Mouse (Mus musculus): ENCODE data around the gene Dnpep. TPM values are rescaled to one million over a fixed set of nuclear protein-coding genes. Genes with fewer than 3 reads are reported as not detected.
A peak's percentile ranks its signal among the peaks of the same experiment; 100 is the strongest.

The Dnpep gene
- total RNA-seq (2015), result 26.2 and 32.0 TPM in 2 replicates
- total RNA-seq (2017), result 31.1 and 35.9 TPM in 2 replicates

DNA sequence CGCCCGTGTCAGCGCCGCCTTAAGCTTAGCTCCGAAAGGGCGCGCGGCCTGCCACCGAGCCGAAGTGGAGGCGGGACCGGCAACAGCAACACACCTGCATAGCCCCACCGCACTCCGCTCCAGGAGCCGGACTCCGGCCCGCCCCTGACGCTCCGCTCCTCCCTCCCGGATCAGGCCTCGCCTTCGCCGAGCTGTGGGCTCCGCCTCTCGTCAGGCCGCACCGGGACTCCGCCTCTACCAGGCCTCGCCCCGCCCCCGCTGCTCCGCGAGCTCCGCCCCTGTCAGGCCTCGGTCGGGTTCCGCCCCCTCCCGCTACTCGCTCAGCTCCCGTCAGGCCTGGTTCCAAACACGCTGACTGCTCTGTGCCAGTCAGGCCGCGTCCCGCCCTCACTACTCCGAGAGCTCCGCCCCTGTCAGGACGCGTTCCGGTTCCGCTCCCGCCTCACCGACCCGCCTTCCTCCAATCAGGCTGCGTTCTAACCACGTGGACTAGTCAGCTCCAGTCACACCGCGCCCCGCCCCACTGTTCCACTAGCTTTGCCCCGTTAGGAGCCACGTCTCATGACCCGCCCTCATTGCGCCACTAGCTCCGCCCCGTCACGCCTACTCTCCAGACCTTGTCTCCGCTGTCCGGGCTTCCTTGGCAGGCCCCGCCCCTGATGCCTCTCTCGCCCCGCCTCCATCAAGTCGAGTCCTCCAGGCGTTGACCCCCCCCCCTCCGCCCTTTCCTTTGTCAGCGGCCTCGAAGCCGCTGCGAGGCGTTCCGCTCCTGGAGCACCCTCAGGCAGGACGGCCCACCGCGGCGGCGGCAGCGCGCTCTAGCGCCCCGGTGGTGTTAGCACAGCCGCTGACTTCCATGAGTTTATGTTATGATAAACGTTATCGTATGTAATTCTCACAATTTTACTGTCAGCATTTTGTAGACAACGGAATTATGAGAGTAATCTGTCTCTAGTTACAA, at the start of gene Dnpep:
Gene Dnpep, minus strand, starts transcription at position 750 of the 961 bp plus-strand sequence.
- peak; percentile 86 for ATAC-seq (ENCODE audit: poor library complexity, severe bottlenecking)

DNA sequence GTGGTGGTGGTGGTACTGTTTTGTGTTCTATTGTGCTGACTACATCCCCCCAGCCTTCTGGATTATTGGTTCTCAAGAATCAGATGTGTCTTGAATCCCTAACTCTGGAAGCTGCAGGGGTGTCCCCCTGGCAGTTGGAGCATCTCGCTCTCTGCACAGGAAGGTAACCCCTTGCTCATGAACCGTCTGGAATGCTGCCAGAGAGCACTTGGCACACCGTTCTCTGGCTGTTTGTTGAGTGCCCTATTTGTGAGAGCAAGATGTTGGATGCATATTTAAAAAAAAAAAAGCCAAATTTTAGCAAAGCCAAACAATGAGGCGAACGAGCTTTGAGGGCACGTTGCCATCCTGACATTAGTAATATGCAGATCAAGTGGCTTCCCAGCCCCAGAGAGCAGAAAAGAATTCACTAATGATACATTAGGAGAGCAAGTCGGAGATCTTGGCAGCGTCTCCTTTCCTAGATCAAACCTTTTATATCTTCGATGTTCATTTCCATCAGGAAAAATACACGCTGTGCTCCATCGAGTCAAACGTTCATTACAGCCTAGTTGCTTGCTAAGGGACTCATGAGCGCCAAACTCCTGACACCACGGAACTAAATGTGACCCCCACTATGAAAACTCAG, 47.8 kb upstream of the Dnpep start:
- ATAC-seq (ENCODE audit: poor library complexity, severe bottlenecking), result no peak

DNA sequence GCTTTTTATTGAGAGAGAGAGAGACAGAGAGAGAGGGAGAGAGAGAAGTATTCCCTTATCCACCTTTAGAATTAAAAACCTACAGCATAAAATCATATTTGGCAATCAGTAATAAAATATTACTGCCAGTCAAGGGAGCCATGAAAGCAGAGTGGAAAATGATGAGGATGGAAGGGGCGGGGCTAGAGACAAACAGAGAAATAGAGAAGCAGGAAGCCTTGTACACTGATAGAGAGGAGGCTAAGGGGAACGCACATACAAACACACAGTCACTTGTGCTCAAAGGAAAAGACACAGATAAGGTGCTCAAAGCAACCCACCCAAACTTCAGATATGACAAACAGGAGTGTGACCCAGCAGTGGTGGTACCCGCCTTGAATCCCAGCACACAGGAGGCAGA, 46.1 kb upstream of the Dnpep start:
- no peak for ATAC-seq (ENCODE audit: poor library complexity, severe bottlenecking)

DNA sequence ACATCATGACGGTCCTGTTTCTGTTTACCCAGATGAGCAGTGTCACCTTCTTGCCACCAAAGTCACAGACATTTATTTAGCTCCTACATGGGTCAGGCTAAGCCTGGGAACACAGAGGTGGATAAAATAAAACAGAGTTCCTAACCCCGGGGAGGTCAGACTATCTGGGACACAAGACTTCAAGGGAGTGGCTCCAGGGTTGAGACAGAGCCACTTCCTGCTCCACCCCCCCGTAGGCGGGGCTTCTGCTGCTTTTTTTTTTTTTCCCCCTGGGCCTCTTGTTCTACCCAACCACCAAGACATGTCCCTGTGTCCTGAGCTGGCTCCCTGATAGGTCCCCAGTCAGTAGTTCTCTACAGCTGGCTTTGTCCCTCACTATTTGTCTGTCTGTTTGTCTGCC, 44.0 kb upstream of the Dnpep start:
- ATAC-seq (ENCODE audit: poor library complexity, severe bottlenecking), result no peak

DNA sequence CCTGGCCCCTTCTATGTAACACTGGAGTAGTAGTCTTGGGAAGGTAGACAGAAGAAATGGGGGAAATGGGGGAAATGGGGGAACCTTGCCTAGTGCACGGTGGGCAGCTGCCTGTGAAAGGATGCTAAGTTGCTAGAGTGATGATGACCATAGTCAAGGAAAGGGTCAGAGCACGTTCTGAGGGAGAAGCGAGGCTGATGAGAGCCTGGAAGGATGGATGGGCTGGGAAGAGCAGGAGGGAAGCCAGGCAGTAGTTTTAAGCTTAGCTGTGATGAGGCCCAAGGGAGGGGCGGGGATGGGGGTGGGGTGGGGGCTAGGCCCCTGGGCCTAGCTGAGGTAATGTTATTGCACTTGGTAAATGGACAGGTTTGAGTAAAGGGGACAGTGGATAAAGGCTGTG, 43.3 kb upstream of the Dnpep start:
- no peak for ATAC-seq (ENCODE audit: poor library complexity, severe bottlenecking)

DNA sequence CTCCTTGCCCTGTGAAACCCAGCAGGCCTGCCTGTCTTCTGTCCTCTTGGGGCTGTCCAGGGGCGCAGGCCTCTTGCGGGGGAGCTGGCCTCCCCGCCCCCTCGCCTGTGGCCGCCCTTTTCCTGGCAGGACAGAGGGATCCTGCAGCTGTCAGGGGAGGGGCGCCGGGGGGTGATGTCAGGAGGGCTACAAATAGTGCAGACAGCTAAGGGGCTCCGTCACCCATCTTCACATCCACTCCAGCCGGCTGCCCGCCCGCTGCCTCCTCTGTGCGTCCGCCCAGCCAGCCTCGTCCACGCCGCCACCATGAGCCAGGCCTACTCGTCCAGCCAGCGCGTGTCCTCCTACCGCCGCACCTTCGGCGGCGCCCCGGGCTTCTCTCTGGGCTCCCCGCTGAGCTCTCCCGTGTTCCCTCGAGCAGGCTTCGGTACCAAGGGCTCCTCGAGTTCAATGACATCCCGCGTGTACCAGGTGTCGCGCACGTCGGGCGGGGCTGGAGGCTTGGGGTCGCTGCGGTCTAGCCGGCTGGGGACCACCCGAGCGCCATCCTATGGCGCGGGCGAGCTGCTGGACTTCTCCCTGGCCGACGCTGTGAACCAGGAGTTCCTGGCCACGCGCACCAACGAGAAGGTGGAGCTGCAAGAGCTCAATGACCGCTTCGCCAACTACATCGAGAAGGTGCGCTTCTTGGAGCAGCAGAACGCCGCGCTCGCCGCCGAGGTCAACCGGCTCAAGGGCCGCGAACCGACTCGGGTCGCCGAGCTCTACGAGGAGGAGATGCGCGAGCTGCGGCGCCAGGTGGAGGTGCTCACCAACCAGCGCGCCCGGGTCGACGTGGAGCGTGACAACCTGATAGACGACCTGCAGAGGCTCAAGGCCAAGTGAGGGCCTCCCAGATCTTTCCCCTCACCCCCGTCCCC, 42.6 kb upstream of the Dnpep start, which contains the start of gene Des:
Gene Des, plus strand, starts transcription at position 218 of the 920 bp plus-strand sequence.
- ATAC-seq (ENCODE audit: poor library complexity, severe bottlenecking), result no peak

DNA sequence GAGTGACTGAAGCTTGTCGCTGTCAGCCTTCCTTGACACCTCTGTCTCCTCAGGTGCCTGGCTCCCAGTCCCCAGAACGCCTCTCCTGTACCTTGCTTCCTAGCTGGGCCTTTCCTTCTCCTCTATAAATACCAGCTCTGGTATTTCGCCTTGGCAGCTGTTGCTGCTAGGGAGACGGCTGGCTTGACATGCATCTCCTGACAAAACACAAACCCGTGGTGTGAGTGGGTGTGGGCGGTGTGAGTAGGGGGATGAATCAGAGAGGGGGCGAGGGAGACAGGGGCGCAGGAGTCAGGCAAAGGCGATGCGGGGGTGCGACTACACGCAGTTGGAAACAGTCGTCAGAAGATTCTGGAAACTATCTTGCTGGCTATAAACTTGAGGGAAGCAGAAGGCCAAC, 41.6 kb upstream of the Dnpep start:
- ATAC-seq (ENCODE audit: poor library complexity, severe bottlenecking), result no peak

DNA sequence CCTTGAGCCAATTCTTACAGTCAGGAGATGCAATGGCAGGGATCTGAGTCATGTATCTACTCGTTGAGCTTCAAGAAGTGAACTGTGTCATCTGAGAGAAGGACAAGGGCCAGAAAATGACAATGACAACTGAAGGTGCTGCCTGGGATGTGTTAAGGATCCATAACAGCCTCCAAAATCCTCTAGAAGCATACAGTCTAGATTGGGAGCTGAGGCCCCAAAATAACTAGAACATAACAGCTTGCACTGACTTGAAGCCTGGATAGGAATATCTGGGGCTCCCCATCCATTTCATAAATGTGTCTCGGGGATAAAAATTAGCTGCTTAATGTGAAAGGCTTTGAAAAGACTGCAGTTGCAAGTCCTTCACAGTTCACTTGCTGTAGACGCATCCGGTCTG, 40.2 kb upstream of the Dnpep start:
- ATAC-seq (ENCODE audit: poor library complexity, severe bottlenecking), result no peak

DNA sequence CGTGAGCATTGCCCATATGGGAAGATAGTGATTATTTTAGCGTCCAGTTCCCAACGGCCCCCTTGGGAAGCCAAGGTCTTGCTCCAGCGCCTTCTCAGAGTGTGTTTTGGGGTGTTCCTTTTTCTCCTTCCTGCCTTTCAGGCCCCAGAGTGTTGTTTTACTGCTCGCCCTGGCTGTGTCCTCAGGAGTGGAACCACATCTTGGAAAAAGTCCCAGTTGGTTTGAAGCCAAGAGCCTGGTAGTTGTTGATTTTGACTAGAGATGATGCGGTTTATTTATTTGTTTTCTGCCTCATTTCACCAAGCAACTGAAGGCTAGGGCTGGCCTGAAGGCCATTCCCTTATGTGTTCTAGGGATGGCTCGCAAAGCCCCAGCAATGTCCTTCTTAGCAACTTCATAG, 39.5 kb upstream of the Dnpep start:
- no peak for ATAC-seq (ENCODE audit: poor library complexity, severe bottlenecking)

DNA sequence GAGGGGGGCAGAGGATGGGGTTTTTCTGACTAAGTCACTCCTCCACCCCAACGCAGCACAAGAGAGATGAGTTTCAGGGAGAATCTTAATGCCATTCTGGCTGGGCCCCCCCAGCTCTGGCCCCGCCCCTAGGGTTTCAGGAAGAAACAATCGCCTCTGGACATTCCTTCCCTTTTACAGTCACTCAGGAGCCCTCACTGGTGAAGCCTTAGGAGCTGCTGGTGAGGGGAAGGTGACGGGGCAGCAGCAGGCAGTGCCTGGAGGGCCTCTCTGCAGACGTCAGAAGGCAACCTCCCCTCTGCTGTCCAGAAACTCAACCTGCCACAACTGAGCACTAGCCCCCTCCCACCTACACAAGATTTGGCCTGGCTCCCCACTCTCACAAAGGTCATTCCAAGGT, 31.5 kb upstream of the Dnpep start:
- no peak for ATAC-seq (ENCODE audit: poor library complexity, severe bottlenecking)

DNA sequence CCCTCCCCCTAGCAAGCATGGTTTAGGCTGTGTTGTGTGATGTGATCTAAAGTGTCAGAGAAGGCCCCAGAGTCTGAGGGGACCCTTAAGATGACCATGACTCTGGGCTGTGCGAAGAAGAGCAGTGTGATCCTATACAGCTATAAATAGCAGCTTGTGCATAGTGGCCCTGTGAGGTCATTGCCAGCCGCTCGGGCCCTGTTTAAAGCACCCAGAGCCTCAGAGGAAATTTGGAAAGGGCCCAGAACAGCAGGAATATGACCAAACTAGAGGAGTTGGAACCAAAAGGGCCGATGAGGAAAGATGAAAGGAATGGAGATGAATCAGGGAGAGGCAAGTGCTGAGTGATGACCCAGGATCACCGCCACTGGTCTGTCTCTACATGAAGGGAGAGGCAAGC, 29.5 kb upstream of the Dnpep start:
- no peak for ATAC-seq (ENCODE audit: poor library complexity, severe bottlenecking)

DNA sequence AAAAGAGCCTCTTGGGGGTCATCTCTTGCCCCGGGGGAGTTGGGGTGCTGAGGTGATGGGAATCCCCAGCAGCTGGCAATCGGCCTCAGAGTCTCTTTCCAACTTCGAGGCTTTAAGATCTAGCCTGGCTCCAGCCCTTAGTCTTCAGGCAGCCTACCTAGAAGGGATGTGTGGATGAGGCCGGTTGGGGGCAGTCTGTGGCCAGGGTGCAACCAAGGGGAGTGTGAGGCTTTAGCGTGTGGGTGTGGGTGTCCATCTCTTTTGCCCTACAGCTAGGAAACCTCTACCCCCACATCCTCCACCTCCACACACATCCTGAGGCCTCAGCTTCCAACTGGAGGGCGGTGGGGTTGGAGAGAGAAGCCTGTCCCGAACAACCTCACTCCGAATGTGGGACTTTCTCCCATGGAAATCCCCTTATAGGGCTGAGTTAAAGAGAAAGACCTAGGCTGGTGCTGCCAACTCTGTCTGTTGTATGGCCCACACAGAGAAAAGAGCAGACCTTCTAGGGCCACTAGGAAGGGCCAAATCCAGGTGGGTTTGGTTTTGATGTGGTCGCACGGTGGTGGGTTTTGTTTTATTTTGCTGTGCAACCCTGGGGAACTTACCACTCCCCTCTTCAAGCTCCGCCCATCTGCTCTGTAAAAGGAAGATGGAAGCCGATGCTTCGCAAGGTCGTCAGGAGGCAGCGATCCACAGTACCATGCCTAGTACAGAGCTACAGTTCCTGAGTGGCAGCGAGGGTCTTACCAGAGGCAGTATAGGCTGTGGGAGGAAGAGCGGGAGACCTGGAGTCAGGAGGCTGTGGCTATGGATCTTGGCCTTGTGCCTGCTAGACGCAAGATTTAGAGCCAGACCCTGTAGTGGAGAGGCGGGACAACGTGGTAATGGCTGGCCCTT, 27.5 kb upstream of the Dnpep start:
- no peak for ATAC-seq (ENCODE audit: poor library complexity, severe bottlenecking)

DNA sequence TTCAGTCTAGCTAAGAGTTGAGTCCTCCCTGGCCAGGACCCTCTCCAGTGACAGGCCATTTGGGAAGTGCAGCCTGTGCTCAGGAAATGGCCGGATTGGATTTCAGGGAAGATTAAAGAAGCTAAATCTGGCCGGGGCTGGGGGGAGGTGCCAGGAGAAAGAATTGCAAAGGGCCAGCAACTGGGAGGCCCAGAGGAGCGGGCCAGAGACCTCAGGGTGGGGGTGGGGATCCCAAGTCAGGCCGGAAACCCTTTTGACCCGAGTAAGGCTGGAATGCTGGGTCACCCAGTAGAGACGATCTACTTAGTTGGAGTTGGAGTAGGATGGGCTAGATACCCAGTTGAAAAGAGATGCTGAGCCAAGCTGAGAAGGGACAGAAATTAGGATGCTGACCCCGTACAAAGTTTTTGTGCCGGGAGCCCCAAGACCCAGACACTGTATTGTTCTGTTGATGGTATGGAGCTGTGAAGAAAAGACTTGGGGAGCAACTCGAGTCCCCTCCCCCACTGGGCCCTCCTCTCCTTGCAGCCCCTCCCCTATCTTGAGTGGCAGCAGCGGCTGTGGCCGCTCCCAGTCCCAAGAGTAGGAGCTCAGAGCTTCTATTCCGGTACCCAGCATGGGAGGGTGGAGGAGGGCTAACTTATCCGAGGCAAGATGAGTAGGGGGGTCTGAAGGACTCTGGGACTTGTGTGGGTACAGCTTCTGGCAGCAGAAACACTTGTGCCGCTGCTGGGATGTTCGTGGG, 26.7 kb upstream of the Dnpep start:
- no peak for ATAC-seq (ENCODE audit: poor library complexity, severe bottlenecking)

DNA sequence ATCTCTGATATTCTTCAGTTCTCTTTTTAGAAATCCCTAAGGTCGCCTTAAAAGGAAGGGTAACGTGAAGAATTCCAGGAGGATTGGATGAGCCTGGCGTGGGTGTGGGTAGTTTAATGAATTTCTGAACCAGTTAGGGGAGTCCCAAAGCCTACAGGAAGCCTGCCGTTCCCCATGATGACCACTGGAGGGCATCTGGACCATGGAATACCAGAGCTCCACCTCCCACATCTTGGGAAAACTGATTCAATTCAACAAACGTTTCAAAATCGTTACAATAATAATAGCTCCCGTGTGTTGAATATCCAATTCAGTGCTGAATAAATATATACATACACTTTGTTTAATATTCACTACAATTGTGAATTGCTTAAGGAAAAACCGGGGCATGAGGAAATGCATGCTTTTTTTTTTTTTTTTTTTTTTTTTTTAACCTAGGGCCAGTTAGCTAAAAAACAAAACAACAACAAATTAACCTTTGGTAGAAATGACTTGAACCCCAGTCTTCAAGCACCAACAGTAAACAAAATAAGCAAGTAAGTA, 25.2 kb upstream of the Dnpep start:
- 0 out of 2 replicates have a peak, but pooled peaks have one; percentile 56 for ATAC-seq (ENCODE audit: poor library complexity, severe bottlenecking)

DNA sequence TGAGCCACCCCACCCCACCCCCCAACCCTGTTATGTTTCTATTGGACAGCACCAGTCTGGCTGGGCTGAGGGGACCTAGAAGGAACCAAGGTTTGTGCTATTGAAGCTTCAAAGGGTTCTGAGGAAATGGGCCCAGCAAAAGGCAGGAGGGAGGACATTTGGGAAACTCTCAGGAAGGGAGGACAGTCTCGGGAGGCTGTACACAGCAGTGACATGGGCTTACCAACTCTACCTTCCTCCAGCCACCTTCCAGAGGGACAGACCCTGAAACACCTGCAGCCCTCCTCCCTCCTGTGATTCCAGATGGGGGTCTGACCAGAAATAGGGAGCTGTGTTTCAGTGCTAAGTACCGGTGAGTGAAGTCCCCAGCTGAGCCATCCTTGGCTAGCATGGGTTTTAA, 22.7 kb upstream of the Dnpep start:
- no peak for ATAC-seq (ENCODE audit: poor library complexity, severe bottlenecking)

DNA sequence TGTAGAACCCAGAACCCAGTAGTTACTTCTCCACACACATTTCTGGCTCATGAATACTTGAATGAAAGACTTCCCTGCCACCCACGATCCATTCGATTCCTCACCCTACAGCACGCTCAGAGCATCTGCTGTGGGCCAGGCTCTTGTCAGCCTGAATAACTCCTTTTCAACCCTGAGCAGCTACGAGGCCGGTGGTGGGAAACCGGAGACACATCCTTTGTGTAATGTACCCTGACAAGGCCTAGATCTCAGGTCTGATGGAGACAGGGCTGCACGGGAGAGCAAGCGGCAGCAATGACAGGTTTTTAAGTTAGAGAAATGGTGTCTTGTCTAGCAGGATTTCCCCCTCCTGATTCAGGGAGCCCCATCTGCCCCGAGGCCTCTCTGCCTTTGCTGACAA, 21.5 kb upstream of the Dnpep start:
- ATAC-seq (ENCODE audit: poor library complexity, severe bottlenecking), result no peak

DNA sequence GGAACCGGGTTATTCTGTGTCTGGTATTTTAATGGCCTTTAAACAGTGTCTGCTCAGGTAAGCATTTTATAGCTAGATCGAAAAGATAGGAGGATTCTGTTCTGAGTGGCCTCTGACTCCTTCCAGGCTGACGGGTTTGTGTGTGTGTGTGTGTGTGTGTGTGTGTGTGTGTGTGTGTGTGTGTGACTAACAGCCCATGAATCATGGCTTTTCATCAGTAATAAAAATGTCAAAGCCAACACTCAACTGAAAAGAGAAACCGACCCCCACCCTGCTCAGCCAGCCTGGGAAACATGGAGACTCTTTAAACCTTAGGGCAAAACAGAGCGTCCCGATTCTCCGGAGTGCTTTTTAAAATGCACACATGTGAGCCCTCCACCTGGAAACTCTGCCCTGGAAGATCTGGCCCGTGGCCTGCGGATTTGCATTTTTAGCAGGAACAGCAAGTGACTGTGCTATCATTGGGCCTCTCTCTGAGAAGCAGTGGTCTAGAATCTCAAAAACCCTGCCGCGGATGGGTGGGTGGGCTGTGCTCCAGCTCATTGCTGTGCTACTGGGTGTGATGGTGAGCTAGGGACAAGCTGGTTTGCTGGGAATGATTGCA, 20.4 kb upstream of the Dnpep start:
- ATAC-seq (ENCODE audit: poor library complexity, severe bottlenecking), result no peak

DNA sequence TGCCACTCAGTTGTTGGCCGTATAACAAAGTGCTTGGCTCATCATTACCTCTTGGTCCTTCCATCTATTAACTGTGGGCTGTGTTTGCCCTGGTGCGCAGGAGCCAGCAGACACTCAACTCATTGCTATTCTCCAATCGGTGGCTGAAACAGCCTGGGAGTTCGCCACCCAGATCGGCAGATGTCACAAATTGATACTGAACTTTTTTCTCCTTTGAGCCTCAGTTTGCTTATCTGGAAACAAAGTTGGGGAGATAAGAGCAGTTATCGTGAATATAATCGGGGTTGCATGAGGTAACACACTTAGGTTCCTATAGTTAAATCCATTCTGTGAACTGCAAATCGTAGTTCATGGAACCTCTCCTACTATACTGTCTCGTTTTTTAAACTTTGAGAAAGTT, 19.3 kb upstream of the Dnpep start:
- no peak for ATAC-seq (ENCODE audit: poor library complexity, severe bottlenecking)

DNA sequence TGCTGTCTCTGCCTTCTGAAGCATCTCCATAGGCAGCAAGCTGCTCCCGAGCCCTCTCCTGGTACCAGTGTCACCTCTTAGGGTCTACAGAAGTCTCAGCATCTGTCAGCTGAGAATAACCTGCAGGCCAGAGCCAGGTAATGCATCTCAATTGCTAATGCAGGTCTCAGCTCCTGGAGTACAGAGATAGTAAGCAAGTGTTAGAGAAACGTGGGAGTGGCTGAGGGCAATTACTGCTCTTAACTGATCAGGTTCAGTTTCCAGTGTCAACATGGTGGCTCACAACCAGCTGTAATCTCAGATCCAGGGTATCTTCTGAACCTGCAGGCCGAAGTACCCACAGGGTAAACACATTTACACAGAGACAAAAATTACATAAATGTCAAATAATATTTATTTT, 18.7 kb upstream of the Dnpep start:
- no peak for ATAC-seq (ENCODE audit: poor library complexity, severe bottlenecking)
